Mouse (Mus musculus): ENCODE data around the gene Apln. TPM values are rescaled to one million over a fixed set of nuclear protein-coding genes. Genes with fewer than 3 reads are reported as not detected.

The Apln gene
- polyA plus RNA-seq, 1 experiment from 2014 or later = 2.6 TPM

DNA sequence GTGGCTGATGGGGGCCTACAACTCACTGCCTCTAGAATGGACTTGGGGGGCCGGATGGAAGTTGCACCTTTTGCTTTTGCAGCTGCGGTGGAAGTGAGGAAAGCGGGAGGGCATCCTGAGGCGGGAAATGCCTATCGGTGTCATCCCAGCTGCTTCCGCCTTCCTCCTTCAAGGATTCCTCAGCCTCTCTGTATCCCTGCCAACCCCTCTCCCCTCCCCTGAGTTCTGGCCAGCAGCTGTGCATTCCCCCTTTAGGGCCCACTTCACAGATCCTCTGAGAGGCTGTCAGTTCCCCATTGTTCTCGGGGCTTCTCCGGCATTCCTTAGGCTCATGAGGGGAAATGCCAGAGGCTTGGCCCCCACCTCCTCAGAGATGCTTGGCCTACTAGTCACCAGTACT, 28.6 kb downstream of the Apln start:
- Histone ChIP-seq H3K4me3 (no peak overlapping the region), H3K9ac (no peak overlapping the region), H3K36me3 (no peaks in the 10 kb centered on the region), H3K27ac (replicated peaks) (no peak overlapping the region), H3K27me3 (no peaks in the 10 kb centered on the region), H3K4me2 (no peak overlapping the region), H3K4me1 (replicated peaks) (no peaks in the 10 kb centered on the region), H3K9me3 (no peaks in the 10 kb centered on the region)
- ATAC-seq (ENCODE audit: low read depth) = no peak
- WGBS = 56% methylated on average over 8 of the region's 8 CpGs

GRCm38 (mm10) chrX:48004786-48005185, 29.9 kb downstream of the Apln start:
- WGBS = 77% methylated on average over 1 of the region's 1 CpGs
- Histone ChIP-seq H3K4me3 (no peak overlapping the region), H3K4me1 (replicated peaks) (no peaks in the 10 kb centered on the region)

GRCm38 (mm10) chrX:48001151-48001550, 33.5 kb downstream of the Apln start:
- Histone ChIP-seq H3K4me2 (no peak overlapping the region), H3K27me3 (no peaks in the 10 kb centered on the region), H3K27ac (replicated peaks) (no peak overlapping the region), H3K4me3 (no peak overlapping the region), H3K4me1 (replicated peaks) (no peaks in the 10 kb centered on the region), H3K9ac (no peak overlapping the region), H3K36me3 (no peaks in the 10 kb centered on the region), H3K9me3 (no peaks in the 10 kb centered on the region)
- no peak for ATAC-seq (ENCODE audit: low read depth)
- WGBS = 73% methylated on average over 7 of the region's 7 CpGs

More at GRCm38 (mm10) chrX:48004786-48005185, 29.9 kb downstream of the Apln start:
- Histone ChIP-seq H3K9me3 (no peaks in the 10 kb centered on the region), H3K27ac (replicated peaks) (no peak overlapping the region), H3K27me3 (no peaks in the 10 kb centered on the region), H3K36me3 (no peaks in the 10 kb centered on the region), H3K4me2 (no peak overlapping the region), H3K9ac (no peak overlapping the region)
- no peak for ATAC-seq (ENCODE audit: low read depth)

- Histone ChIP-seq H3K36me3 (no peaks in the 10 kb centered on the region), H3K9ac (no peak overlapping the region), H3K27me3 (no peaks in the 10 kb centered on the region), H3K4me2 (no peak overlapping the region), H3K4me3 (no peak overlapping the region), H3K9me3 (no peaks in the 10 kb centered on the region), H3K4me1 (replicated peaks) (no peaks in the 10 kb centered on the region), H3K27ac (replicated peaks) (no peak overlapping the region)
- 85% methylated on average over 8 of the region's 8 CpGs for WGBS
- no peak for ATAC-seq (ENCODE audit: low read depth)
These were observed 36.2 kb downstream of the Apln start for GRCm38 (mm10) chrX:47998412-47998811.

GRCm38 (mm10) chrX:47992606-47993005, 42.0 kb downstream of the Apln start:
- Histone ChIP-seq H3K27ac (replicated peaks) (no peak overlapping the region), H3K9me3 (no peaks in the 10 kb centered on the region), H3K4me3 (no peak overlapping the region), H3K36me3 (no peaks in the 10 kb centered on the region), H3K9ac (no peak overlapping the region), H3K4me2 (peak overlapping the region; percentile 34), H3K4me1 (replicated peaks) (no peaks in the 10 kb centered on the region), H3K27me3 (no peaks in the 10 kb centered on the region)
- WGBS = 17% methylated on average over 8 of the region's 8 CpGs
- peak; percentile 76; the same call in 1 of the 2 replicates for ATAC-seq (ENCODE audit: low read depth)

DNA sequence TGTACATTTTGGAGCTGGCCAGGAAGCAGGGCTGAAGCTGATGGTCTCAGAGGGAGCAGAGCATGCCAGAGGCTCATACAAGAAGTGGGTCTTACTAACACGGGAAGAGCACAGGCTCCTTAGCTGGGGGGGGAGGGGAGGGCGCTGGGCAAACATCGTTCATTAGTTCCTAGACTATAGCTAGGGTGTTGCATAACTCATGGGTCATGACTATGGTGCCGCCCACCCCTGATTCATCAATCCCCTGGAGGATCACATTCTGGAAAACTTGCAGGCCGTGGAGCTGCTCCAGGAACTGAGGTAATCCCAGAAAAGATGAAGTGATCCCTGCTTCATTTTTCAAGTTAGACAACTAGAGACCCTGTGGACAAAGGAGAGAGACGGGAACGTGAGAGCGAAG, 46.6 kb downstream of the Apln start:
- H3K9ac ChIP-seq = no peak overlapping the region

GRCm38 (mm10) chrX:47985000-47985619, 49.5 kb downstream of the Apln start:
- H3K27ac ChIP-seq (replicated peaks) = no peak overlapping the region
- H3K36me3 ChIP-seq = no peaks in the 10 kb centered on the region
- ATAC-seq (ENCODE audit: low read depth) = no peak
- H3K9ac ChIP-seq = no peak overlapping the region
- peak overlapping the region; percentile 23; the same call in 1 of the 2 replicates for H3K4me3 ChIP-seq
- no peaks in the 10 kb centered on the region for H3K9me3 ChIP-seq
- no peaks in the 10 kb centered on the region for H3K27me3 ChIP-seq
- no peaks in the 10 kb centered on the region for H3K4me1 ChIP-seq (replicated peaks)
- H3K4me2 ChIP-seq = peak overlapping the region; percentile 48
- WGBS = 20% methylated on average over 19 of the region's 19 CpGs

More for the DNA sequence above, 46.6 kb downstream of the Apln start:
- ATAC-seq (ENCODE audit: low read depth) = no peak
- Histone ChIP-seq H3K4me2 (no peak overlapping the region), H3K4me3 (no peak overlapping the region), H3K4me1 (replicated peaks) (no peaks in the 10 kb centered on the region), H3K36me3 (no peaks in the 10 kb centered on the region), H3K27ac (replicated peaks) (no peak overlapping the region), H3K9me3 (no peaks in the 10 kb centered on the region), H3K27me3 (no peaks in the 10 kb centered on the region)
- WGBS = 80% methylated on average over 8 of the region's 8 CpGs

DNA sequence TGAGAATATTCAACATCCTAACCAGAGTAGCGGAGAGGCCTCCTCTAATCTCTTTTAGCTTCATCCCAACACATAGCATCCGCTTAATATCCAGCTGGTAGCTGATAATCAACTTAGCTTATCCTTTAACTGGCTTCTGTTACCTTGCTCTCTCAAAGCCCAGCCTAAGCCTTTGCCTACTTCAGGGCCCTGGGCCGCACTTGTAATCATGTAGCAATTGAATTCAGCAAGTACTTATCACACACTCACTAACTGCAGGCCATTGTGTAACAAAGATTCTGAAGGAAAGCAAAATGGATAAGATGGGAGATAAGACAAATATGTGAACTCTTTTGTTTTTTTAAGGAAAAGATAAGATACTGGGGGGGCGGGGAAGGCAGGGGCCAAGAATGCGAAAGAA, 57.6 kb downstream of the Apln start:
- Histone ChIP-seq H3K27me3 (no peaks in the 10 kb centered on the region), H3K4me2 (no peak overlapping the region), H3K4me3 (no peak overlapping the region), H3K27ac (replicated peaks) (no peak overlapping the region), H3K9ac (no peak overlapping the region), H3K4me1 (replicated peaks) (no peaks in the 10 kb centered on the region), H3K36me3 (no peaks in the 10 kb centered on the region), H3K9me3 (no peaks in the 10 kb centered on the region)
- ATAC-seq (ENCODE audit: low read depth) = no peak
- 97% methylated on average over 5 of the region's 5 CpGs for WGBS

- H3K9me3 ChIP-seq = no peaks in the 10 kb centered on the region
- H3K9ac ChIP-seq = no peak overlapping the region
- ATAC-seq (ENCODE audit: low read depth) = no peak
- H3K4me1 ChIP-seq (replicated peaks) = no peaks in the 10 kb centered on the region
- no peak overlapping the region for H3K4me3 ChIP-seq
- WGBS = 82% methylated on average over 4 of the region's 4 CpGs
- H3K4me2 ChIP-seq = no peak overlapping the region
- H3K27ac ChIP-seq (replicated peaks) = no peak overlapping the region
- H3K36me3 ChIP-seq = no peaks in the 10 kb centered on the region
- no peaks in the 10 kb centered on the region for H3K27me3 ChIP-seq
These were observed 58.1 kb downstream of the Apln start for GRCm38 (mm10) chrX:47976551-47976950.

Other genes with a start within 250 kb of the Apln start
- gene Smarca1, start 141.9 kb downstream of the Apln start, polyA plus RNA-seq (2015; fragmentation: Nextera tagmentation; extraction: Ambion mirVana) = 30.3 and 35.4 TPM in 2 replicates
- 26.5 and 27.0 TPM in 2 replicates for gene Ocrl, start 122.5 kb downstream of the Apln start, polyA plus RNA-seq (2015; fragmentation: Nextera tagmentation; extraction: Ambion mirVana)
- 0.68 and 1.0 TPM in 2 replicates for gene Xpnpep2, start 73.9 kb upstream of the Apln start, polyA plus RNA-seq (2015; fragmentation: Nextera tagmentation; extraction: Ambion mirVana)
- gene Sash3, start 111.6 kb upstream of the Apln start, polyA plus RNA-seq (2015; fragmentation: Nextera tagmentation; extraction: Ambion mirVana) = 1.1 and 1.4 TPM in 2 replicates
- 8.0 and 10.5 TPM in 2 replicates for gene Zdhhc9, start 174.0 kb upstream of the Apln start, polyA plus RNA-seq (2015; fragmentation: Nextera tagmentation; extraction: Ambion mirVana)
- 17.9 and 18.9 TPM in 2 replicates for gene Utp14a, start 222.0 kb upstream of the Apln start, polyA plus RNA-seq (2015; fragmentation: Nextera tagmentation; extraction: Ambion mirVana)